21 mouse cellular contexts compared by ENCODE assay signal in the genomic region with DNA sequence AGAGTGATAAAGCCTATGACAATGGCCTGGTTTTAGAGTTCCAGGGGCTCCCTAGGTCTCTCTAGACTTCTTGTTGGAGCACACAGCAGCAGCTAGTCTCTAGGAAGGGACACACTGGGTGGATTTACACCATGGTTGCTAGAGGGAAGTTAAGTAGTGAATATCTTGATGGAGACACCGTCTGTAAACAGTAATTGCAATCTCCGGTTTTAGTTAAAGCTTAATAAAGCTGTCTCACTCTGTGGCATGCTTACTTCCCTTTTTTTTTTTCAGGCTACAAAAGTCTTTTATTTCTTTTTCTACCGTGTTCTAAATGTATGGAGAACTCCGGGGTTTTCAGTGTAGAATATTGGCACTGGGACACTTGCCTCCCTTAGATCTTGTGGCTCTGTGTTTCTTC. TPM values are rescaled to one million over a fixed set of nuclear protein-coding genes. Genes with fewer than 3 reads are reported as not detected.
"Had no signal": no experiment of that assay in that cellular context is flagged by ENCODE, and none has a peak within 500 bp of the region (broad histone marks: within the 10 kb centered on the region; RNA-seq: fewer than 3 reads in every experiment).

No protein-coding gene starts in this region.

- H3K4me3 ChIP-seq: liver, embryonic 15.5 days; midbrain, embryonic 13.5 days had no signal

- H3K9ac ChIP-seq: liver, embryonic 15.5 days; midbrain, embryonic 13.5 days had no signal

- H3K4me1 ChIP-seq: liver, embryonic 15.5 days had no signal

- H3K27ac ChIP-seq: kidney, postnatal 0 days; liver, embryonic 15.5 days; midbrain, embryonic 13.5 days had no signal

- H3K36me3 ChIP-seq: liver, embryonic 15.5 days; midbrain, embryonic 13.5 days had no signal

- H3K9me3 ChIP-seq: liver, embryonic 15.5 days; midbrain, embryonic 13.5 days had no signal

- DNase-seq: kidney, adult 9 months; kidney, postnatal 36 days; layer of hippocampus, adult 9-11 months; layer of hippocampus, postnatal 36 days; lung, adult 2 months; lung, postnatal 36 days; right cerebral cortex, postnatal 14 days had no signal

- H3K27me3 ChIP-seq: liver, embryonic 15.5 days had no signal

- ATAC-seq: lung, postnatal 0 days; midbrain, embryonic 13.5 days had no signal

- H3K4me2 ChIP-seq: liver, embryonic 11.5 days; liver, embryonic 15.5 days; midbrain, embryonic 13.5 days had no signal

RNA-seq across cellular contexts. Expression of a gene that starts 22.0 kb away (rescaled TPM):
- total RNA-seq: layer of hippocampus, adult 18-20 months; layer of hippocampus, postnatal 36 days; left cerebral cortex, adult 8-10 months; left cerebral cortex, postnatal 25 days; megakaryocyte-erythroid progenitor cell, adult 5-6 weeks; midbrain, postnatal 0 days had no signal
- polyA plus RNA-seq: kidney, postnatal 0 days; limb, embryonic 14.5 days; liver, embryonic 11.5 days; liver, embryonic 15.5 days; lung, adult 2 months; lung, postnatal 0 days; midbrain, embryonic 13.5 days; midbrain, postnatal 0 days; neural tube, embryonic 14.5 days; small intestine, adult 2 months; stomach, embryonic 16.5 days had no signal
